Mouse (Mus musculus) bone marrow macrophage, adult 2 months (primary cell): ENCODE results near the gene Schip1. TPM values are rescaled to one million over a fixed set of nuclear protein-coding genes. Genes with fewer than 3 reads are reported as not detected.
A peak's percentile ranks its signal among the peaks of the same experiment; 100 is the strongest.

ENCODE experiments used
- H3K27ac ChIP-seq: 2 replicates; pipeline ENCODE4 v1.5.1; 2012; ENCODE audit warnings: low read depth, low read length; ENCODE audit not compliant: insufficient read depth
- H3K4me1 ChIP-seq: 2 replicates; pipeline ENCODE4 v1.6.1; 2012; ENCODE audit warnings: low read length; ENCODE audit not compliant: control insufficient read depth, insufficient read depth
- H3K4me3 ChIP-seq: 2 replicates; pipeline ENCODE4 v1.5.1; 2012; ENCODE audit warnings: mild to moderate bottlenecking, low read length, moderate library complexity; ENCODE audit not compliant: insufficient read depth
- CTCF ChIP-seq: IDR thresholded peaks from 2 replicates; pipeline ENCODE4 v1.5.1; 2012; ENCODE audit warnings: low read depth, mild to moderate bottlenecking, low read length, moderate library complexity
- POLR2A ChIP-seq: IDR thresholded peaks from 2 replicates; pipeline ENCODE4 v1.6.1; 2012; ENCODE audit warnings: mild to moderate bottlenecking, low read depth, low read length, borderline replicate concordance
- polyA plus RNA-seq: library from polyadenylated mRNA; stranded (reverse); fragments of >200 nt; gene quantifications from 2 replicates; pipeline ENCODE4 v1.2.4, GENCODE M21; 2012; ENCODE audit not compliant: missing spikeins, insufficient read depth, insufficient read length

The Schip1 gene
- polyA plus RNA-seq, 1 experiment = not detected

- no peak for TF ChIP-seq POLR2A
- TF ChIP-seq CTCF = no peak
- H3K27ac ChIP-seq = no peak overlapping the region
- H3K4me3 ChIP-seq = no peak overlapping the region
Observed at GRCm38 (mm10) chr3:68487621-68488020, 423.0 kb downstream of the Schip1 start.

GRCm38 (mm10) chr3:68488316-68488715 lies 423.7 kb downstream of the Schip1 start:
- no peak for TF ChIP-seq CTCF
- TF ChIP-seq POLR2A = no peak
- H3K4me1 ChIP-seq = no peaks in the 10 kb centered on the region
- H3K27ac ChIP-seq = no peak overlapping the region
- no peak overlapping the region for H3K4me3 ChIP-seq

More at GRCm38 (mm10) chr3:68487621-68488020, 423.0 kb downstream of the Schip1 start:
- no peaks in the 10 kb centered on the region for H3K4me1 ChIP-seq

DNA sequence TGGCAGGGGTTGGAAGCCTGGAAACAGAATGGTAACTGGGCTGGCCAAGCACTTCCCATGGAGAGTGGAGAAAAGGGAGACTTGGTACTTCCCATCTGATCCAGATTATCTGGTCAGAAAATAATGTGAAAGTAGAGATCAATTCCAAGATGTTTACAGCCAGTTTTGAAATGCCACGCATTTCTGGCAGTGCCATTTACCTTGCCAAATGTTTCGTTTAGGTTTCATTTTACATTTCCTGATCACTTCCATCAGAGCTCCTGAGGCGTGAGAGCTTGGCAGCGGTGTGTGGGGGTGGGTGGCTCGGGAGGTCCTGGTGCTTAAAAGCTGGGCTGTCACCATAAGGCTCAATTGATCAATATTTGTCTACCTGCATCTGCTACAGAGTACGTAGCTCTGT lies 426.9 kb downstream of the Schip1 start:
- no peak for TF ChIP-seq CTCF
- no peak for TF ChIP-seq POLR2A
- no peak overlapping the region for H3K27ac ChIP-seq
- no peaks in the 10 kb centered on the region for H3K4me1 ChIP-seq
- H3K4me3 ChIP-seq = no peak overlapping the region

DNA sequence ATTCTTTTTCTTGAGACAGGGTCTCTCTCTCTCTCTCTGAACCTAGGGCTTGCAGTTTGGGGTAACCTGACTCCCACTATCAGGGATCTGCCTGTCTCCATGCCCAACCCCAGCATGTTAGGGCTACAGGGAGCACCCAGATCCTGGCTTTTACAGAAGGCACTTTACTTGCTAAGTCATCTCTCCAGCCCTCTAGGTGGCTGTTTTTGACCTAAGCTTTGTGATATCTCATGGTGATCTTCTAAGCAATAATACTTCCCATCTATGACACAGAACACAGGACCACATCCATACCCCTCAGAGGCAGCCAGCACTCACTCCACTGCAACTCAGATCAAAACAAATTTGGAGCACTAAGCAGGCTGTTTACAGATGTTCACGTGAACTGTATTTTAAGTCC lies 427.5 kb downstream of the Schip1 start:
- no peak for TF ChIP-seq CTCF
- no peak for TF ChIP-seq POLR2A
- no peak overlapping the region for H3K27ac ChIP-seq

DNA sequence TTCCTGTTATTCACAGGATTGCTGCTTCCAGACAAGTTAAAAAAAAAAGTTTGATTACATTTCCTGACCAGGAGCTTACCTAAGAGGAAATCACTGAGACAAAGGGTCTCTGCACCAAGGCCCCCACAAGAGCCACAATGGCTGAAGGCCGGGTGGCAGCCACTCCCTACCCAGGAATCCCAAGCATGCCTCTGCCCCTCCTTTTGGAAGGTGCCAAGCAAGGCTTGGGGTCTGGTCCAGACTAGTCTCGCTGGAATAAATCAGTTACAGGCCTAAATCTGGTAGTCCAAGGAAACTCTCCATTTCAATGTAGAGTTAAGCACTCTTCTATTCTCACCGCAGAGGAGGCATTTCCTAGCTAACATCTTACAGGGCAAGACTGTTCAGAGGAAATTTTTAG lies 427.9 kb downstream of the Schip1 start:
- H3K4me3 ChIP-seq = no peak overlapping the region
- H3K4me1 ChIP-seq = no peaks in the 10 kb centered on the region
- TF ChIP-seq CTCF = no peak
- TF ChIP-seq POLR2A = no peak
- H3K27ac ChIP-seq = no peak overlapping the region

More for the DNA sequence above, 427.5 kb downstream of the Schip1 start:
- H3K4me1 ChIP-seq = no peaks in the 10 kb centered on the region
- no peak overlapping the region for H3K4me3 ChIP-seq

DNA sequence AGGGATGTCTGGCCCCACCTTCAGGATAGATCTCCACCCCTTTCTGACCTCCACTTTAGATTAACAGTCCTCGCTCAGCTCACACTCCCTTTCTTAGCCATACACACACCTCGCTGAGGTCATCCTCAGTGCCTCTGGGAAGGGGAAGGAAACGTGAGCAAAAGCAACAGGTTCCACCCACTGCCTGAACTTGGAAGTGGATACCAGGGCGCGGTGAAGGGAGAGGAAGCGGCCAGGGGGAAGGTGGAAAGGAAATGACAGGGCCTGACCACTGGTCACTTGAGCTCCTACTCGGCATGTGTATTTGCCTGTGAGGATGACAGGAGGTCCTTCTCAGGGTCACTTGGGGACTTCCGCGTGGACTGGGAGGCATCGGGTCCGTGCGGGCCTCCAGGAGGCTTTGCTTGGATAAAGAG lies 428.6 kb downstream of the Schip1 start:
- Histone ChIP-seq H3K4me1 (no peaks in the 10 kb centered on the region), H3K27ac (no peak overlapping the region), H3K4me3 (peak overlapping the region; percentile 61; the same call in 1 of the 2 replicates)
- TF ChIP-seq POLR2A (no peak), CTCF (no peak)

- TF ChIP-seq POLR2A (no peak), CTCF (no peak)
- peak overlapping the region; percentile 61 for H3K4me3 ChIP-seq
- no peaks in the 10 kb centered on the region for H3K4me1 ChIP-seq
- no peak overlapping the region for H3K27ac ChIP-seq
Observed at GRCm38 (mm10) chr3:68493586-68494295, 429.1 kb downstream of the Schip1 start.

DNA sequence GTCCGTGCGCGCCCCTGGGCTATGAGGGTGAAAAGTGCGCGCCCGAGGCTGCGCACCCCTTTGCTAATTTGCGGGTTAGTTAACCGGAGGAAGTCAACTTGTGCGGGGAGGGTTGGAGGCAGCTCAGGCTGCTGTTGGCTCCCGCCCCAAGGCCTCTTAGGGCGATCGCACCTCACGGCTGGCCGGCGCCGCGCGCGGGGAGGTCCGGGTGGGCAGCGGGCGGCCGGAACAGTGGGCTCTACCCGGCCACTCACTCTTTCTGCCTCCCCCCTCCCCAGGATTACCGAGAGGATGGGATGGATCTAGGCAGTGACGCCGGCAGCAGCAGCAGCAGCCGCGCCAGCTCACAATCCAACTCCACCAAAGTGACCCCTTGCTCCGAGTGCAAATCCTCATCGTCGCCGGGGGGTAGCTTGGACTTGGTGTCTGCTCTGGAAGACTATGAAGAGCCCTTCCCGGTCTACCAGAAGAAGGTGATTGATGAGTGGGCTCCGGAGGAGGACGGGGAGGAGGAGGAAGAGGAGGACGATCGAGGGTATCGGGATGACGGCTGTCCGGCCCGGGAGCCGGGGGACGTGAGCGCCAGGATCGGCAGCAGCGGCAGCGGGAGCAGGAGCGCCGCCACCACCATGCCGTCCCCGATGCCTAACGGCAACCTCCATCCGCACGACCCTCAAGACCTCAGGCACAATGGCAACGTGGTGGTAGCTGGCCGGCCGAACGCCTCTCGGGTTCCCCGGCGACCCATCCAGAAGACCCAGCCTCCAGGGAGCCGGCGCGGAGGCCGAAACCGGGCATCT lies 429.9 kb downstream of the Schip1 start:
- no peak for TF ChIP-seq POLR2A
- no peak for TF ChIP-seq CTCF
- H3K27ac ChIP-seq = no peak overlapping the region
- H3K4me3 ChIP-seq = peak overlapping the region; percentile 61
- no peaks in the 10 kb centered on the region for H3K4me1 ChIP-seq

- TF ChIP-seq POLR2A = no peak
- TF ChIP-seq CTCF = no peak
- H3K4me3 ChIP-seq = peak overlapping the region; percentile 61
- no peak overlapping the region for H3K27ac ChIP-seq
- no peaks in the 10 kb centered on the region for H3K4me1 ChIP-seq
Observed at GRCm38 (mm10) chr3:68495096-68495735, 430.6 kb downstream of the Schip1 start.

- no peak overlapping the region for H3K4me3 ChIP-seq
- no peak for TF ChIP-seq POLR2A
- TF ChIP-seq CTCF = no peak
- no peak overlapping the region for H3K27ac ChIP-seq
- H3K4me1 ChIP-seq = no peaks in the 10 kb centered on the region
Observed at GRCm38 (mm10) chr3:68495736-68496242, 431.2 kb downstream of the Schip1 start.
